Mouse (Mus musculus): ENCODE results near the gene Paqr8. TPM values are rescaled to one million over a fixed set of nuclear protein-coding genes. Genes with fewer than 3 reads are reported as not detected.

Paqr8 gene
- total RNA-seq (2012; rRNA removed), result 0.29 and 0.38 TPM in 2 replicates
- 1.1 TPM in 2 replicates for total RNA-seq (2014; rRNA removed)
- polyA plus RNA-seq (2012; ENCODE audit: insufficient read length, low read depth), result 1.3 and 1.4 TPM in 2 replicates

- Histone ChIP-seq H3K4me2 (ENCODE audit: insufficient read depth, low read depth, poor library complexity, severe bottlenecking) (peak within 1 kb of the TSS; percentile 83), H3K4me1 (ENCODE audit: control insufficient read depth in 1 of 2, insufficient read depth in 2 of 2) (peaks cover 0 to 9% of the 10 kb centered on the region in 2 experiments; a peak in 2 of 4 replicates), H3K36me3 (replicated peaks in 1 of 2; ENCODE audit: control insufficient read depth in 1 of 2, insufficient read depth in 1 of 2, low read length in 1 of 2) (no peaks in the 10 kb centered on the region), H3K27me3 (replicated peaks) (no peaks in the 10 kb centered on the region), H3K9ac (ENCODE audit: insufficient read depth, low read depth) (peak within 1 kb of the TSS; percentile 41), H3K79me2 (replicated peaks; ENCODE audit: control insufficient read depth, extremely low read depth, insufficient read depth, poor library complexity, severe bottlenecking) (no peaks in the 10 kb centered on the region), H3K4me3 (replicated peaks in 1 of 3; ENCODE audit: low read depth in 2 of 3, low read length in 2 of 3, poor library complexity in 1 of 3) (peak within 1 kb of the TSS; percentile 58 to 71 (median 63)), H3K9me3 (replicated peaks; ENCODE audit: low read length) (no peaks in the 10 kb centered on the region), H3K27ac (ENCODE audit: insufficient read depth, low read depth) (no peak within 1 kb of the TSS)
- dilution Hi-C loops (cut with MboI; ENCODE audit: extremely low pct_ligation_motif_present, extremely low pct_unique_long_range_greater_than_20kb, low sequenced_read_pairs), result no loop called here
- TF ChIP-seq ZNF384 (IDR thresholded peaks at IDR 0.05; ENCODE audit: low read depth, low read length) (no peak), POLR2AphosphoS2 (IDR thresholded peaks at IDR 0.05; ENCODE audit: low read depth, low read length) (no peak), ZC3H11A (IDR thresholded peaks at IDR 0.05; ENCODE audit: low read depth, low read length) (no peak), GABPA (IDR thresholded peaks at IDR 0.05; ENCODE audit: insufficient replicate concordance, low read depth, low read length) (no peak), IRF4 (IDR thresholded peaks at IDR 0.05; ENCODE audit: low read depth, low read length) (peak; percentile 12; the same call in 1 of the 2 replicates), JUN (IDR thresholded peaks at IDR 0.05; ENCODE audit: insufficient read depth, low read depth, low read length) (no peak), RCOR1 (conservative IDR thresholded peaks at IDR 0.05; ENCODE audit: low read depth, low read length) (no peak), SIN3A (IDR thresholded peaks at IDR 0.05; ENCODE audit: low read length) (peak; percentile 25; the same call in 1 of the 2 replicates), E2F4 (IDR thresholded peaks at IDR 0.05; ENCODE audit: insufficient replicate concordance, low read depth, low read length) (no peak), MAX (IDR thresholded peaks at IDR 0.05; ENCODE audit: low read length) (no peak), ELF1 (IDR thresholded peaks at IDR 0.05; ENCODE audit: low read depth, low read length) (peak; percentile 62), POLR2A (IDR thresholded peaks at IDR 0.05; ENCODE audit: low read depth, low read length) (peak; percentile 53), MXI1 (IDR thresholded peaks at IDR 0.05; ENCODE audit: low read depth, low read length) (no peak), PAX5 (IDR thresholded peaks at IDR 0.05; ENCODE audit: low read length) (no peak), ZMIZ1 (IDR thresholded peaks at IDR 0.05; ENCODE audit: low read depth, low read length) (peak; percentile 63), NELFE (IDR thresholded peaks at IDR 0.05; ENCODE audit: low read depth, low read length) (0 out of 2 replicates have a peak, but pooled peaks have one; percentile 47), UBTF (IDR thresholded peaks at IDR 0.05; ENCODE audit: low read depth, low read length) (peak; percentile 94), CHD1 (IDR thresholded peaks at IDR 0.05; ENCODE audit: low read depth, low read length) (no peak), JUND (conservative IDR thresholded peaks at IDR 0.05; ENCODE audit: low read depth, low read length) (no peak), NRF1 (IDR thresholded peaks at IDR 0.05; ENCODE audit: low read depth, low read length) (0 out of 2 replicates have a peak, but pooled peaks have one; percentile 9), ZKSCAN1 (IDR thresholded peaks at IDR 0.05; ENCODE audit: borderline replicate concordance, low read depth, low read length) (no peak), MAZ (IDR thresholded peaks at IDR 0.05; ENCODE audit: low read depth, low read length) (peak; percentile 24; the same call in 1 of the 2 replicates), SMC3 (IDR thresholded peaks at IDR 0.05; ENCODE audit: low read depth, low read length) (no peak), ETS1 (conservative IDR thresholded peaks at IDR 0.05; ENCODE audit: low read depth, low read length) (no peak), MAFK (IDR thresholded peaks at IDR 0.05; ENCODE audit: insufficient replicate concordance, low read length) (no peak)
- in situ Hi-C loops (cut with MboI; ENCODE audit: low pct_ligation_motif_present, low pct_unique_long_range_greater_than_20kb, low sequenced_read_pairs), result no loop called here
- peak; percentile 71 for DNase-seq (ENCODE audit: extremely low read depth)
These were observed at the start of gene Paqr8 for GRCm38 (mm10) chr1:20890404-20890921. Gene Paqr8 (plus strand): TSS chr1:20890606.

Data from CH12.LX (cell line).